Mouse (Mus musculus): ENCODE results near the gene Mettl25.

DNA sequence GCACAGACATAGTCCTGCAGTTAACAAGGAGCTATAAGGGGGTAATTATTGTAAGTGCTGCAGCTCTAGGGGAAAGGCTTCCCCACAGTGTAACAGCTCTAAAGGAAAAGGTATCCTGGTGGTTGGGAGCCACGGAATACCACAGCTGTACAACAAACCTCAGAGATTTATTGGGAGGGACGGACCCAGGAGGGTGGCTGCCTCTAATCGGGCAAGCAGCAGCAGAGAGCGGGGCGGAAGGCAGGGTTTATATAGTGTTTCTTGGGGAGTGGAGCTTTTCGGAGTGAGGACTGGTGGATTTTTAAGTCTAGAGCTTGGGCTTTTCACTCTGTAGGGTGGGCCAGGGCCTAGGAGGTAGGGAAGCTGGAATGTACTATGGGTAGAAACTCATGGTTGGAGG lies 40.0 kb downstream of the Mettl25 start:
- TF ChIP-seq CTCF (IDR thresholded peaks at IDR 0.05; ENCODE audit: extremely low read depth, insufficient read length, insufficient replicate concordance, low read depth, low read length) (no peak), POLR2A (IDR thresholded peaks at IDR 0.05; ENCODE audit: low read depth, low read length) (no peak)
